Comparison of ENCODE assay signal across 10 mouse cellular contexts in genomic region chr9:103383576-103383975, GRCm38 (mm10).
"Had no signal": no experiment of that assay in that cellular context is flagged by ENCODE, and none has a peak within 500 bp of the region (broad histone marks: within the 10 kb centered on the region; RNA-seq: fewer than 3 reads in every experiment).

No protein-coding gene starts in this region.

- H3K4me2 ChIP-seq: lung, embryonic 15.5 days; midbrain, embryonic 12.5 days; midbrain, embryonic 15.5 days; neural tube, embryonic 12.5 days; stomach, embryonic 15.5 days had no signal

- H3K9me3 ChIP-seq: lung, embryonic 15.5 days; megakaryocyte, embryonic 14.5 days; midbrain, embryonic 12.5 days; midbrain, embryonic 15.5 days; neural tube, embryonic 12.5 days; stomach, embryonic 15.5 days had no signal

- H3K4me3 ChIP-seq: lung, embryonic 15.5 days; megakaryocyte, embryonic 14.5 days; midbrain, embryonic 12.5 days; midbrain, embryonic 15.5 days; neural tube, embryonic 12.5 days; stomach, embryonic 15.5 days had no signal

- DNase-seq: lung, postnatal 14 days; right cerebral cortex, postnatal 14 days had no signal

- H3K9ac ChIP-seq: lung, embryonic 15.5 days; midbrain, embryonic 12.5 days; midbrain, embryonic 15.5 days; neural tube, embryonic 12.5 days; stomach, embryonic 15.5 days had no signal

- H3K27me3 ChIP-seq: lung, embryonic 15.5 days; megakaryocyte, embryonic 14.5 days; midbrain, embryonic 12.5 days; midbrain, embryonic 15.5 days; neural tube, embryonic 12.5 days; stomach, embryonic 15.5 days had no signal

- H3K27ac ChIP-seq: lung, embryonic 15.5 days; macrophage; midbrain, embryonic 12.5 days; midbrain, embryonic 15.5 days; neural tube, embryonic 12.5 days; stomach, embryonic 15.5 days; stomach, postnatal 0 days had no signal

- H3K4me1 ChIP-seq: midbrain, embryonic 15.5 days had no signal

- ATAC-seq: midbrain, embryonic 15.5 days had no signal

- H3K36me3 ChIP-seq: lung, embryonic 15.5 days; midbrain, embryonic 12.5 days; midbrain, embryonic 15.5 days; neural tube, embryonic 12.5 days; stomach, embryonic 15.5 days had no signal
